Mouse (Mus musculus) heart, embryonic 16.5 days (tissue): ENCODE results near the gene Lancl1. TPM values are rescaled to one million over a fixed set of nuclear protein-coding genes. Genes with fewer than 3 reads are reported as not detected.
A peak's percentile ranks its signal among the peaks of the same experiment; 100 is the strongest.

Experiments
- ATAC-seq: fragments of 200-750 bp; cut with Nextera tagmentation; replicated peaks from 2 replicates; pipeline ENCODE4 v1.8.0; 2017; ENCODE audit warnings: moderate number of reproducible peaks; ENCODE audit not compliant: insufficient read depth, low FRiP score; ENCODE audit errors: extremely low read depth
- H3K27ac ChIP-seq: fragments of 300-500 bp; sonication (generic); 2 replicates; pipeline ENCODE4 v1.5.1; 2014; ENCODE audit warnings: mild to moderate bottlenecking, low read length, control low read depth, moderate library complexity
- H3K27me3 ChIP-seq: fragments of 300-500 bp; sonication (generic); 2 replicates; pipeline ENCODE4 v1.6.1; 2014; ENCODE audit warnings: low read length, mixed read lengths; ENCODE audit not compliant: control insufficient read depth, insufficient read depth
- H3K36me3 ChIP-seq: fragments of 300-500 bp; sonication (generic); 2 replicates; pipeline ENCODE4 v1.6.1; 2014; ENCODE audit not compliant: control insufficient read depth, insufficient read depth
- H3K4me1 ChIP-seq: fragments of 300-500 bp; sonication (generic); 2 replicates; pipeline ENCODE4 v1.6.1; 2014; ENCODE audit warnings: low read length, mixed read lengths; ENCODE audit not compliant: control insufficient read depth, insufficient read depth
- H3K4me2 ChIP-seq: fragments of 300-500 bp; sonication (generic); 2 replicates; pipeline ENCODE4 v1.6.1; 2014; ENCODE audit warnings: low read depth, mild to moderate bottlenecking, control low read depth, low read length
- H3K4me3 ChIP-seq: fragments of 300-500 bp; sonication (generic); 2 replicates; pipeline ENCODE4 v1.5.1; 2014; ENCODE audit warnings: mild to moderate bottlenecking, control low read depth, low read length
- H3K9ac ChIP-seq: fragments of 300-500 bp; sonication (generic); 2 replicates; pipeline ENCODE4 v1.6.1; 2014; ENCODE audit warnings: low read length, control low read depth
- H3K9me3 ChIP-seq: fragments of 300-500 bp; sonication (generic); replicated peaks from 2 replicates; pipeline ENCODE4 v1.6.1; 2016; ENCODE audit warnings: low read length; ENCODE audit not compliant: control insufficient read depth
- WGBS: fragments of 180-500 bp; shearing (Covaris S2); extraction: QIAGEN DNeasy Blood & Tissue Kit; methylation state at CpG from one replicate; pipeline ENCODE4 v1.1.7; 2014; 5-methylcytosine and 5-hydroxymethylcytosine counted together
- polyA plus RNA-seq: library from polyadenylated mRNA; unstranded; fragments of >200 nt; fragmentation: Nextera tagmentation; extraction: Ambion mirVana; gene quantifications from 2 replicates; pipeline ENCODE4 v1.2.1, GENCODE M21; 2015

The Lancl1 gene
- polyA plus RNA-seq, 1 experiment from 2014 or later, result 78.9 TPM

- ATAC-seq, result no peak
- no peaks in the 10 kb centered on the region for H3K36me3 ChIP-seq
- H3K9ac ChIP-seq, result no peak overlapping the region
- H3K9me3 ChIP-seq, result no peaks in the 10 kb centered on the region
- H3K27me3 ChIP-seq, result no peaks in the 10 kb centered on the region
- H3K27ac ChIP-seq, result no peak overlapping the region
- WGBS, result 69% methylated on average over 4 of the region's 4 CpGs
- peaks cover 8% of the 10 kb centered on the region for H3K4me1 ChIP-seq
- no peak overlapping the region for H3K4me2 ChIP-seq
- no peak overlapping the region for H3K4me3 ChIP-seq
These were observed 14.0 kb upstream of the Lancl1 start for GRCm38 (mm10) chr1:67052721-67053120.

GRCm38 (mm10) chr1:67049600-67049999 lies 10.9 kb upstream of the Lancl1 start:
- no peaks in the 10 kb centered on the region for H3K27me3 ChIP-seq
- no peak overlapping the region for H3K4me3 ChIP-seq
- no peak overlapping the region for H3K4me2 ChIP-seq
- H3K36me3 ChIP-seq, result no peaks in the 10 kb centered on the region
- WGBS, result 42% methylated on average over 1 of the region's 1 CpGs
- no peak for ATAC-seq
- no peaks in the 10 kb centered on the region for H3K9me3 ChIP-seq
- peaks cover 8% of the 10 kb centered on the region for H3K4me1 ChIP-seq
- no peak overlapping the region for H3K9ac ChIP-seq
- H3K27ac ChIP-seq, result peak overlapping the region; percentile 67

GRCm38 (mm10) chr1:67048696-67049095 lies 10.0 kb upstream of the Lancl1 start:
- H3K9me3 ChIP-seq, result no peaks in the 10 kb centered on the region
- H3K4me2 ChIP-seq, result no peak overlapping the region
- no peak for ATAC-seq
- peaks cover 8% of the 10 kb centered on the region for H3K4me1 ChIP-seq
- no peaks in the 10 kb centered on the region for H3K36me3 ChIP-seq
- H3K27ac ChIP-seq, result no peak overlapping the region
- 58% methylated on average over 4 of the region's 4 CpGs for WGBS
- no peak overlapping the region for H3K4me3 ChIP-seq
- H3K9ac ChIP-seq, result no peak overlapping the region
- H3K27me3 ChIP-seq, result no peaks in the 10 kb centered on the region

DNA sequence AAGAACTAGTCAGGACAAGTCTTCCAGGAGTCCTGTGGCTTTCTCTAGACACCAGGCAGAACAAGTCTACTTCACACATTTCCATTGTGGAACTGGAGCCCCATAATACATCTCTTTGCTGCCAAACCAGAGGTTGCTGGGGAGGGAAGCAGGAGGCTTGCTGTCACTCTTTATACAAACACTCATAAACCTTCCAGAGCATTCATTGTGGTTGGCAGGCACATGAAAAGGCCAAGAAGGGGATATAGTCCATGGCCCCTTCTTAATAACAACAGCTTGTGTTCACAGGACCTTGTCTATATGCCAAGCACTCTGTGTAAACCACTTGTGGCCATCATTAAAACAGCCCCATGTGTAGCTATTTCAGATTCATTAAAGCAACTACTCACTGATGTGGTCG lies 6.4 kb upstream of the Lancl1 start:
- no peaks in the 10 kb centered on the region for H3K36me3 ChIP-seq
- no peaks in the 10 kb centered on the region for H3K9me3 ChIP-seq
- 55% methylated on average over 1 of the region's 1 CpGs for WGBS
- no peak overlapping the region for H3K4me3 ChIP-seq
- H3K27me3 ChIP-seq, result no peaks in the 10 kb centered on the region
- H3K4me1 ChIP-seq, result peaks cover 8% of the 10 kb centered on the region
- ATAC-seq, result no peak
- no peak overlapping the region for H3K4me2 ChIP-seq
- H3K9ac ChIP-seq, result no peak overlapping the region
- H3K27ac ChIP-seq, result no peak overlapping the region

DNA sequence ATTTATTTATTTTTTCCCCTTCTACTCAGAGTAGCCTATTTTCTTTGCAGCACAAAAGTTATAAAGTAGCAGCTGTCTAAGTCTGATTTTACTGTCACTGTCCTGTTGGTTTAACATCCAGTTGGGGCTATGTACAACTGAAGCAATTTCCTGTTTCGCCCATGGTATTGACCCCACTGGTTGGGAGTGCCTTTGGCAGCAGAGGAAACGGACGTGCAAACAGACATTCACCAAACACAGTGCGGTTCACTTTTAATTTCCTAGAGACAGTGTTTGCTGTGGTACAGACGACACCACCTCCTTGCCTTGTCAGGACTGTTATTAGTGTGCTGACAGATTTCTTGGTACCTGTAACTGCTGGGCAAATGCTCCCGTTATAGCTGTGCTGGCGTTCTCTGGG lies 3.9 kb upstream of the Lancl1 start:
- H3K27ac ChIP-seq, result no peak overlapping the region
- no peaks in the 10 kb centered on the region for H3K9me3 ChIP-seq
- no peak overlapping the region for H3K4me3 ChIP-seq
- 51% methylated on average over 7 of the region's 7 CpGs for WGBS
- no peak overlapping the region for H3K9ac ChIP-seq
- H3K27me3 ChIP-seq, result no peaks in the 10 kb centered on the region
- H3K36me3 ChIP-seq, result no peaks in the 10 kb centered on the region
- no peak for ATAC-seq
- no peak overlapping the region for H3K4me2 ChIP-seq
- peaks cover 6% of the 10 kb centered on the region; the same call in 1 of the 2 replicates for H3K4me1 ChIP-seq

GRCm38 (mm10) chr1:67039083-67039482 lies 411 bp upstream of the Lancl1 start:
- H3K9me3 ChIP-seq, result no peaks in the 10 kb centered on the region
- 2% methylated on average over 5 of the region's 5 CpGs for WGBS
- H3K27me3 ChIP-seq, result no peaks in the 10 kb centered on the region
- H3K4me3 ChIP-seq, result peak overlapping the region; percentile 86
- ATAC-seq, result no peak
- H3K4me1 ChIP-seq, result peaks cover 6% of the 10 kb centered on the region; the same call in 1 of the 2 replicates
- no peak overlapping the region for H3K27ac ChIP-seq
- H3K36me3 ChIP-seq, result peaks cover 7% of the 10 kb centered on the region
- H3K9ac ChIP-seq, result peak overlapping the region; percentile 86
- peak overlapping the region; percentile 84 for H3K4me2 ChIP-seq

GRCm38 (mm10) chr1:67037198-67037597 lies 1.5 kb downstream of the Lancl1 start:
- no peak for ATAC-seq
- Histone ChIP-seq H3K36me3 (peaks cover 23% of the 10 kb centered on the region), H3K9ac (no peak overlapping the region), H3K4me1 (peaks cover 6% of the 10 kb centered on the region; the same call in 1 of the 2 replicates), H3K4me2 (no peak overlapping the region), H3K27me3 (no peaks in the 10 kb centered on the region), H3K9me3 (no peaks in the 10 kb centered on the region), H3K4me3 (no peak overlapping the region), H3K27ac (no peak overlapping the region)

- Histone ChIP-seq H3K9me3 (no peaks in the 10 kb centered on the region), H3K4me3 (no peak overlapping the region), H3K4me1 (peaks cover 6% of the 10 kb centered on the region; the same call in 1 of the 2 replicates), H3K9ac (no peak overlapping the region), H3K4me2 (no peak overlapping the region), H3K27me3 (no peaks in the 10 kb centered on the region), H3K27ac (no peak overlapping the region), H3K36me3 (peaks cover 41% of the 10 kb centered on the region)
- ATAC-seq, result no peak
- 80% methylated on average over 7 of the region's 7 CpGs for WGBS
These were observed 5.4 kb downstream of the Lancl1 start for GRCm38 (mm10) chr1:67033278-67033677.

DNA sequence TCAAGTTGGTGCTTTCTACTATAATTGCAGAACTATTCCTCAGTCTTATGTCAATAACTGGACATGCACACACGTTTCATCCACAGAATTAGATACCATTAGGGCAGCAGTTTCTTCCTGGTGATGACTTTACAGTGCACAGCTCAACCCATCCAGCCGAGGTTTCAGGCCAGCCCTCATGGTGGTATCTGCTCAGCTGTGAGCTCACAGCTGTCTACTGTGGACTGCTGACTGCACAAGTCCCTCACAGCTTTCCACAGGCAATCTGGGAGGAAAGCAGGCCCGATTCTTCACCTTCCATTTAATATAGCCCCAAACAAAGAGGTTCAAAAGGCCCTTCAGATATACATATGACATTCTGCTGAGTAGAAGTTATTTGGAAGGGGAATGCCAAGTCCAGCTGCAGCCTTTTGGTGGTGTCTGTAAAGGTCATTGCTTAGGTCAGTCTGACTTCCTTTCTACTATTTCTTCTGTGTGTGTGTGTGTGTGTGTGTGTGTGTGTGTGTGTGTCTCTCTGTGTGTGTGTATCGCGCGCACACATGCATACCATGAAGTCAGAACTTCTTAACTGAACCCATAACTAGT lies 11.7 kb downstream of the Lancl1 start:
- Histone ChIP-seq H3K27me3 (no peaks in the 10 kb centered on the region), H3K27ac (no peak overlapping the region), H3K4me3 (no peak overlapping the region), H3K4me2 (no peak overlapping the region), H3K9me3 (no peaks in the 10 kb centered on the region), H3K9ac (no peak overlapping the region), H3K36me3 (peaks cover 18% of the 10 kb centered on the region; the same call in 1 of the 2 replicates), H3K4me1 (peaks cover 3% of the 10 kb centered on the region; the same call in 1 of the 2 replicates)
- 67% methylated on average over 6 of the region's 6 CpGs for WGBS
- no peak for ATAC-seq
